Mouse (Mus musculus) neural tube, embryonic 13.5 days (tissue): Measurements from ENCODE around the gene Smtn. TPM values are rescaled to one million over a fixed set of nuclear protein-coding genes. Genes with fewer than 3 reads are reported as not detected.

Experiments
- ATAC-seq: fragments of 200-750 bp; cut with Nextera tagmentation; 2 replicates; pipeline ENCODE4 v1.8.0; 2017; ENCODE audit warnings: low read depth, mild to moderate bottlenecking, moderate TSS enrichment, moderate library complexity
- H3K27ac ChIP-seq: fragments of 300-500 bp; sonication (generic); replicated peaks from 2 replicates; pipeline ENCODE4 v1.5.1; 2015; ENCODE audit warnings: moderate library complexity, mild to moderate bottlenecking, inconsistent platforms
- H3K27me3 ChIP-seq: fragments of 300-500 bp; sonication (generic); 2 replicates; pipeline ENCODE4 v1.6.1; 2015; ENCODE audit warnings: mild to moderate bottlenecking, inconsistent platforms
- H3K36me3 ChIP-seq: fragments of 300-500 bp; sonication (generic); 2 replicates; pipeline ENCODE4 v1.6.1; 2015; ENCODE audit warnings: mild to moderate bottlenecking, inconsistent platforms
- H3K4me1 ChIP-seq: fragments of 300-500 bp; sonication (generic); replicated peaks from 2 replicates; pipeline ENCODE4 v1.6.1; 2015; ENCODE audit warnings: inconsistent platforms
- H3K4me2 ChIP-seq: fragments of 300-500 bp; sonication (generic); 2 replicates; pipeline ENCODE4 v1.6.1; 2015; ENCODE audit warnings: inconsistent platforms, mild to moderate bottlenecking, moderate library complexity
- H3K4me3 ChIP-seq: fragments of 300-500 bp; sonication (generic); 2 replicates; pipeline ENCODE4 v1.5.1; 2015; ENCODE audit warnings: mild to moderate bottlenecking, inconsistent platforms
- H3K9ac ChIP-seq: fragments of 300-500 bp; sonication (generic); 2 replicates; pipeline ENCODE4 v1.6.1; 2015; ENCODE audit warnings: moderate library complexity, mild to moderate bottlenecking, inconsistent platforms
- H3K9me3 ChIP-seq: fragments of 300-500 bp; sonication (generic); 2 replicates; pipeline ENCODE4 v1.6.1; 2016; ENCODE audit warnings: inconsistent platforms
- WGBS: fragments of 180-500 bp; shearing (Covaris S2); methylation state at CpG from one replicate; pipeline ENCODE4 v1.1.7; 2015; 5-methylcytosine and 5-hydroxymethylcytosine counted together
- polyA plus RNA-seq: library from polyadenylated mRNA; unstranded; fragments of >200 nt; fragmentation: Nextera tagmentation; extraction: Ambion mirVana; gene quantifications from 2 replicates; pipeline ENCODE4 v1.2.1, GENCODE M21; 2015

Smtn gene
- polyA plus RNA-seq, 1 experiment from 2014 or later: 20.9 TPM

GRCm38 (mm10) chr11:3533406-3533932 is 6.9 kb downstream of the Smtn start:
- no peak overlapping the region for H3K4me2 ChIP-seq
- no peak overlapping the region for H3K4me3 ChIP-seq
- peaks cover 30% of the 10 kb centered on the region for H3K4me1 ChIP-seq
- H3K9ac ChIP-seq: no peak overlapping the region
- 89% methylated on average over 17 of the region's 17 CpGs for WGBS
- no peaks in the 10 kb centered on the region for H3K9me3 ChIP-seq
- H3K27ac ChIP-seq: no peak overlapping the region
- ATAC-seq: no peak
- H3K27me3 ChIP-seq: no peaks in the 10 kb centered on the region
- H3K36me3 ChIP-seq: peaks cover 15% of the 10 kb centered on the region

GRCm38 (mm10) chr11:3532101-3532931 is 8.1 kb downstream of the Smtn start:
- 92% methylated on average over 16 of the region's 16 CpGs for WGBS

GRCm38 (mm10) chr11:3531634-3532033 is 8.8 kb downstream of the Smtn start:
- WGBS: 82% methylated on average over 6 of the region's 6 CpGs
- Histone ChIP-seq H3K4me1 (peaks cover 18% of the 10 kb centered on the region), H3K27ac (no peak overlapping the region), H3K4me3 (no peak overlapping the region), H3K36me3 (peaks cover 15% of the 10 kb centered on the region), H3K9me3 (no peaks in the 10 kb centered on the region), H3K9ac (no peak overlapping the region), H3K4me2 (no peak overlapping the region), H3K27me3 (no peaks in the 10 kb centered on the region)
- ATAC-seq: no peak

More at GRCm38 (mm10) chr11:3532101-3532931, 8.1 kb downstream of the Smtn start:
- Histone ChIP-seq H3K4me1 (peaks cover 25% of the 10 kb centered on the region), H3K27ac (no peak overlapping the region), H3K36me3 (peaks cover 15% of the 10 kb centered on the region), H3K9ac (peak overlapping the region; percentile 23; the same call in 1 of the 2 replicates), H3K4me2 (no peak overlapping the region), H3K27me3 (no peaks in the 10 kb centered on the region), H3K4me3 (no peak overlapping the region), H3K9me3 (no peaks in the 10 kb centered on the region)
- no peak for ATAC-seq

GRCm38 (mm10) chr11:3530731-3531130 is 9.7 kb downstream of the Smtn start:
- ATAC-seq: no peak
- Histone ChIP-seq H3K4me2 (no peak overlapping the region), H3K36me3 (peaks cover 15% of the 10 kb centered on the region), H3K4me3 (no peak overlapping the region), H3K27ac (no peak overlapping the region), H3K4me1 (peaks cover 9% of the 10 kb centered on the region), H3K9me3 (no peaks in the 10 kb centered on the region), H3K9ac (no peak overlapping the region), H3K27me3 (no peaks in the 10 kb centered on the region)
- 94% methylated on average over 3 of the region's 3 CpGs for WGBS

- H3K9ac ChIP-seq: no peak overlapping the region
- no peak overlapping the region for H3K4me3 ChIP-seq
- ATAC-seq: no peak
- no peaks in the 10 kb centered on the region for H3K9me3 ChIP-seq
- H3K4me1 ChIP-seq: peaks cover 1% of the 10 kb centered on the region; the same call in 1 of the 2 replicates
- H3K27me3 ChIP-seq: no peaks in the 10 kb centered on the region
- H3K27ac ChIP-seq: no peak overlapping the region
- H3K36me3 ChIP-seq: peaks cover 20% of the 10 kb centered on the region
- 85% methylated on average over 20 of the region's 20 CpGs for WGBS
- no peak overlapping the region for H3K4me2 ChIP-seq
Measured at GRCm38 (mm10) chr11:3529476-3530252, 10.7 kb downstream of the Smtn start.

- no peaks in the 10 kb centered on the region for H3K27me3 ChIP-seq
- no peak overlapping the region for H3K4me3 ChIP-seq
- no peak overlapping the region for H3K4me2 ChIP-seq
- 95% methylated on average over 6 of the region's 6 CpGs for WGBS
- ATAC-seq: no peak
- no peak overlapping the region for H3K9ac ChIP-seq
- H3K27ac ChIP-seq: no peak overlapping the region
- H3K36me3 ChIP-seq: peaks cover 24% of the 10 kb centered on the region
- no peaks in the 10 kb centered on the region for H3K4me1 ChIP-seq
- no peaks in the 10 kb centered on the region for H3K9me3 ChIP-seq
Measured at GRCm38 (mm10) chr11:3528208-3528607, 12.2 kb downstream of the Smtn start.

GRCm38 (mm10) chr11:3527766-3528165 is 12.6 kb downstream of the Smtn start:
- no peak overlapping the region for H3K4me3 ChIP-seq
- H3K9ac ChIP-seq: no peak overlapping the region
- H3K27me3 ChIP-seq: no peaks in the 10 kb centered on the region
- H3K27ac ChIP-seq: no peak overlapping the region
- H3K36me3 ChIP-seq: peaks cover 27% of the 10 kb centered on the region
- no peaks in the 10 kb centered on the region for H3K4me1 ChIP-seq
- no peak overlapping the region for H3K4me2 ChIP-seq
- ATAC-seq: no peak
- 79% methylated on average over 8 of the region's 8 CpGs for WGBS
- H3K9me3 ChIP-seq: no peaks in the 10 kb centered on the region

- no peak for ATAC-seq
- peaks cover 28% of the 10 kb centered on the region for H3K36me3 ChIP-seq
- WGBS: 89% methylated on average over 24 of the region's 24 CpGs
Measured at GRCm38 (mm10) chr11:3526979-3527738, 13.3 kb downstream of the Smtn start.

GRCm38 (mm10) chr11:3526207-3526606 is 14.2 kb downstream of the Smtn start:
- no peak for ATAC-seq
- Histone ChIP-seq H3K27ac (no peak overlapping the region), H3K4me3 (no peak overlapping the region), H3K9me3 (no peaks in the 10 kb centered on the region), H3K4me2 (no peak overlapping the region), H3K36me3 (peaks cover 26% of the 10 kb centered on the region), H3K27me3 (no peaks in the 10 kb centered on the region), H3K9ac (no peak overlapping the region), H3K4me1 (no peaks in the 10 kb centered on the region)
- WGBS: 83% methylated on average over 9 of the region's 9 CpGs

More at GRCm38 (mm10) chr11:3526979-3527738, 13.3 kb downstream of the Smtn start:
- Histone ChIP-seq H3K9me3 (no peaks in the 10 kb centered on the region), H3K27ac (no peak overlapping the region), H3K4me1 (no peaks in the 10 kb centered on the region), H3K27me3 (no peaks in the 10 kb centered on the region), H3K4me2 (no peak overlapping the region), H3K4me3 (no peak overlapping the region), H3K9ac (no peak overlapping the region)

- Histone ChIP-seq H3K4me2 (no peak overlapping the region), H3K27ac (no peak overlapping the region), H3K4me1 (no peaks in the 10 kb centered on the region), H3K36me3 (peaks cover 20% of the 10 kb centered on the region; the same call in 1 of the 2 replicates), H3K27me3 (no peaks in the 10 kb centered on the region), H3K4me3 (no peak overlapping the region), H3K9ac (no peak overlapping the region), H3K9me3 (no peaks in the 10 kb centered on the region)
- WGBS: 92% methylated on average over 4 of the region's 4 CpGs
- ATAC-seq: no peak
Measured at GRCm38 (mm10) chr11:3525560-3525959, 14.9 kb downstream of the Smtn start.

GRCm38 (mm10) chr11:3523840-3524582 is 16.4 kb downstream of the Smtn start:
- Histone ChIP-seq H3K27me3 (no peaks in the 10 kb centered on the region), H3K4me2 (no peak overlapping the region), H3K27ac (no peak overlapping the region), H3K9ac (no peak overlapping the region), H3K4me1 (no peaks in the 10 kb centered on the region), H3K9me3 (no peaks in the 10 kb centered on the region), H3K36me3 (0 out of 2 replicates have a peak, but pooled peaks cover 17% of the 10 kb centered on the region), H3K4me3 (no peak overlapping the region)
- WGBS: 89% methylated on average over 7 of the region's 7 CpGs
- ATAC-seq: no peak
